Mouse (Mus musculus) small intestine, adult 2 months (tissue): ENCODE measurements around the gene Ip6k3. TPM values are rescaled to one million over a fixed set of nuclear protein-coding genes. Genes with fewer than 3 reads are reported as not detected.

ENCODE experiments used
- H3K27ac ChIP-seq: fragments of 200-500 bp; 2 replicates; pipeline ENCODE4 v1.5.1; 2012; ENCODE audit warnings: low read depth, low read length, control low read depth, inconsistent platforms; ENCODE audit not compliant: insufficient read depth
- H3K27me3 ChIP-seq: fragments of 200-500 bp; 2 replicates; pipeline ENCODE4 v1.6.1; 2012; ENCODE audit warnings: mild to moderate bottlenecking, moderate library complexity, low read length, inconsistent platforms; ENCODE audit not compliant: control insufficient read depth, insufficient read depth
- H3K36me3 ChIP-seq: fragments of 200-500 bp; 2 replicates; pipeline ENCODE4 v1.6.1; 2012; ENCODE audit warnings: mild to moderate bottlenecking, low read length, control low read depth, inconsistent platforms; ENCODE audit not compliant: control insufficient read depth, insufficient read depth
- H3K4me1 ChIP-seq: fragments of 200-500 bp; 2 replicates; pipeline ENCODE4 v1.6.1; 2012; ENCODE audit warnings: low read length, inconsistent platforms, mixed read lengths; ENCODE audit not compliant: control insufficient read depth, insufficient read depth, insufficient read length
- H3K4me3 ChIP-seq: fragments of 200-500 bp; 2 replicates; pipeline ENCODE4 v1.5.1; 2012; ENCODE audit warnings: low read depth, mild to moderate bottlenecking, control low read depth, inconsistent platforms, low read length, moderate library complexity
- CTCF ChIP-seq: fragments of 200-500 bp; IDR thresholded peaks from 2 replicates; pipeline ENCODE4 v1.5.1; 2012; ENCODE audit warnings: low read depth, mild to moderate bottlenecking, control low read depth, inconsistent platforms, low read length, moderate library complexity, mixed read lengths; ENCODE audit not compliant: insufficient replicate concordance, insufficient read length; ENCODE audit errors: extremely low read depth
- POLR2A ChIP-seq: fragments of 200-500 bp; IDR thresholded peaks from 2 replicates; pipeline ENCODE4 v1.6.1; 2012; ENCODE audit warnings: low read depth, mild to moderate bottlenecking, control low read depth, inconsistent platforms, low read length, moderate library complexity
- WGBS: fragments of 180-500 bp; shearing (Covaris S2); methylation state at CpG from one replicate; pipeline ENCODE4 v1.1.7; 2018; 5-methylcytosine and 5-hydroxymethylcytosine counted together
- polyA plus RNA-seq: library from polyadenylated mRNA; depleted of rRNA; stranded (reverse); fragments of >200 nt; gene quantifications from 2 replicates; pipeline ENCODE4 v1.2.3, GENCODE M21; 2012

The Ip6k3 gene
- polyA plus RNA-seq, 1 experiment, result not detected

DNA sequence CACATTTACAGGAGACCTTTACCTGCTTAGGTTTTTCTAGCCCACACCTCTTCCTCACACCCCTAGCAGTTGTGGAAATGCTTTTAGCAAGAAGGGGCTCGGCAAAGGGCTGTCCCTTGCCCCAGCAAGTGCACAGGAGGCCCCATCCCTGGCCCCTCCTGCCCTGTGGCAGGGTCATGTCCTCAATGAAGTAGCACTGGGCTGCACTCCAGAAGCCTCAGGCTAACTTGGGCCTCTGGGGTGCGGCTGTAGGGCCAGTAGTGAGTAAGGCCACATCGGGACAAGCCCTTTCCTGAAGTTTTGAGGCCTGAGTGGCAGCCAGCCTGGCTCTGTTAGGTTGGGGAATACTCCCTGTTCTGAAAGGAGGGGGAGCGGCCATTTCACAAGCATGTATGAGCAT lies 6.7 kb downstream of the Ip6k3 start:
- TF ChIP-seq CTCF (no peak), POLR2A (no peak)
- no peaks in the 10 kb centered on the region for H3K36me3 ChIP-seq
- no peak overlapping the region for H3K4me3 ChIP-seq
- WGBS, result 45% methylated on average over 4 of the region's 4 CpGs
- no peaks in the 10 kb centered on the region for H3K4me1 ChIP-seq
- no peaks in the 10 kb centered on the region for H3K27me3 ChIP-seq
- no peak overlapping the region for H3K27ac ChIP-seq

- H3K27me3 ChIP-seq, result no peaks in the 10 kb centered on the region
- TF ChIP-seq CTCF, result no peak
- TF ChIP-seq POLR2A, result no peak
- no peak overlapping the region for H3K4me3 ChIP-seq
- H3K4me1 ChIP-seq, result no peaks in the 10 kb centered on the region
- H3K36me3 ChIP-seq, result no peaks in the 10 kb centered on the region
- H3K27ac ChIP-seq, result no peak overlapping the region
- WGBS, result 75% methylated on average over 7 of the region's 7 CpGs
Measured at GRCm38 (mm10) chr17:27159169-27159568, 8.4 kb downstream of the Ip6k3 start.

GRCm38 (mm10) chr17:27158439-27158838 lies 9.2 kb downstream of the Ip6k3 start:
- H3K27me3 ChIP-seq, result no peaks in the 10 kb centered on the region
- H3K4me3 ChIP-seq, result no peak overlapping the region
- H3K4me1 ChIP-seq, result no peaks in the 10 kb centered on the region
- no peak overlapping the region for H3K27ac ChIP-seq
- 85% methylated on average over 6 of the region's 6 CpGs for WGBS
- no peak for TF ChIP-seq CTCF
- TF ChIP-seq POLR2A, result no peak
- H3K36me3 ChIP-seq, result no peaks in the 10 kb centered on the region

GRCm38 (mm10) chr17:27155752-27156151 lies 11.8 kb downstream of the Ip6k3 start:
- TF ChIP-seq CTCF, result no peak
- TF ChIP-seq POLR2A, result no peak
- Histone ChIP-seq H3K27ac (no peak overlapping the region), H3K4me1 (no peaks in the 10 kb centered on the region), H3K27me3 (no peaks in the 10 kb centered on the region), H3K4me3 (no peak overlapping the region), H3K36me3 (no peaks in the 10 kb centered on the region)
- WGBS, result 81% methylated on average over 8 of the region's 8 CpGs

GRCm38 (mm10) chr17:27154881-27155280 lies 12.7 kb downstream of the Ip6k3 start:
- no peaks in the 10 kb centered on the region for H3K27me3 ChIP-seq
- TF ChIP-seq CTCF, result no peak
- no peak for TF ChIP-seq POLR2A
- WGBS, result 72% methylated on average over 6 of the region's 6 CpGs
- no peaks in the 10 kb centered on the region for H3K4me1 ChIP-seq
- H3K4me3 ChIP-seq, result no peak overlapping the region
- H3K27ac ChIP-seq, result no peak overlapping the region
- no peaks in the 10 kb centered on the region for H3K36me3 ChIP-seq

DNA sequence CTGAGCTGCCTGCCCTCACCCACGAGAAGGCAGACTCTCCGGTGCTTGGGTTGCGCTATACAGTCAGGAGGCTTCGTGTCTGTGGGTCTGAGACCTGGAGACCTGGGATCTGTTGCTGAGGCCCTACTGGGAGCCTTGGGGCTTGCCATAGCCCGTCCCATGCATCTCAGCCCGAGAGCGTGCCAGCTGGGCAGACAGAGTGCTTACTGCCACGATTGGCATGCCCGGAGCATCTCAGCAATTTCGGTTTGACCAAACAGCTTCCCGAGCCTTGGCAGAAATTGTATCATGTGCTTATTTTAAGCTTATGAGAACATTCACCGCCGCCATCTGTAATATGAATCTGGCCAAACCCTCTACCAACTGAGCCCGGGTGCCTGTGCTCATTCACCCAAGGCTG lies 13.3 kb downstream of the Ip6k3 start:
- TF ChIP-seq POLR2A (no peak), CTCF (no peak)
- Histone ChIP-seq H3K4me3 (no peak overlapping the region), H3K4me1 (no peaks in the 10 kb centered on the region), H3K36me3 (no peaks in the 10 kb centered on the region), H3K27ac (no peak overlapping the region), H3K27me3 (no peaks in the 10 kb centered on the region)
- WGBS, result 89% methylated on average over 14 of the region's 14 CpGs

DNA sequence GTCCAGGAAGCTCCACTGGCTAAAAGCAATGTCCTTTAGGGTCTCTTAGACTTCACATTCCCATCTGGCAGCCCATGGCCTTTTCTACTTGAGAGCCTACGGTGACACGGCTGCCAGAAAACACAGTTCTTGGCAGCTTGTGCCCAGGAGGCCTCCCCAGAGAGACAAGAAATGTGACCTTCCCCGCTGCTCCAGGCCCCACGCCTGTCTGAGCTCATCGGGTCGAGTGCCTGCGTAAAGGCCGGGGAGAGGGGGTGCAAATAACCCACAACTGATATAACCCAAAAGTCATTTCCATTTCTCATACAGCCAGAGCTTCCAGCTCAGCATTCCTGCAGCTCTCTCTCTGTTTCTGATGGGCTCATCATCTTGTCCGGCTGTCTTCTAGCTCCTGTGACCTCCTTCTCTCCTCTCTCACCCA lies 13.8 kb downstream of the Ip6k3 start:
- Histone ChIP-seq H3K27me3 (no peaks in the 10 kb centered on the region), H3K36me3 (no peaks in the 10 kb centered on the region), H3K4me3 (no peak overlapping the region), H3K4me1 (no peaks in the 10 kb centered on the region), H3K27ac (no peak overlapping the region)
- TF ChIP-seq CTCF (no peak), POLR2A (no peak)
- 55% methylated on average over 9 of the region's 9 CpGs for WGBS
